Mouse (Mus musculus) liver, postnatal 0 days (tissue): ENCODE data around the gene Zbtb20. TPM values are rescaled to one million over a fixed set of nuclear protein-coding genes. Genes with fewer than 3 reads are reported as not detected.

Source experiments
- ATAC-seq: fragments of 200-750 bp; cut with Nextera tagmentation; 2 replicates; pipeline ENCODE4 v1.8.0; 2017; ENCODE audit warnings: mild to moderate bottlenecking, moderate library complexity
- DNase-seq: peaks from one replicate; pipeline ENCODE4 v3.0.0-alpha.2; 2016
- H3K27ac ChIP-seq: fragments of 300-500 bp; sonication (generic); 2 replicates; pipeline ENCODE4 v1.5.1; 2014; ENCODE audit warnings: antibody characterized with exemption, moderate library complexity, mild to moderate bottlenecking, low read depth
- H3K27me3 ChIP-seq: fragments of 300-500 bp; sonication (generic); 2 replicates; pipeline ENCODE4 v1.6.1; 2014; ENCODE audit warnings: low read length, control low read depth, mixed read lengths; ENCODE audit not compliant: insufficient read depth
- H3K36me3 ChIP-seq: fragments of 300-500 bp; sonication (generic); replicated peaks from 2 replicates; pipeline ENCODE4 v1.6.1; 2014; ENCODE audit warnings: mild to moderate bottlenecking, control low read depth, low read length, moderate library complexity, mixed read lengths; ENCODE audit not compliant: insufficient read depth
- H3K4me1 ChIP-seq: fragments of 300-500 bp; sonication (generic); 2 replicates; pipeline ENCODE4 v1.6.1; 2014; ENCODE audit warnings: antibody characterized with exemption, mild to moderate bottlenecking, control low read depth; ENCODE audit not compliant: insufficient read depth
- H3K4me2 ChIP-seq: fragments of 300-500 bp; sonication (generic); 2 replicates; pipeline ENCODE4 v1.6.1; 2014; ENCODE audit warnings: low read depth, mild to moderate bottlenecking, low read length, moderate library complexity, mixed read lengths
- H3K4me3 ChIP-seq: fragments of 300-500 bp; sonication (generic); 2 replicates; pipeline ENCODE4 v1.5.1; 2014; ENCODE audit warnings: low read depth, low read length
- H3K9ac ChIP-seq: fragments of 300-500 bp; sonication (generic); replicated peaks from 2 replicates; pipeline ENCODE4 v1.6.1; 2014; ENCODE audit warnings: mild to moderate bottlenecking, moderate library complexity
- H3K9me3 ChIP-seq: fragments of 300-500 bp; sonication (generic); 2 replicates; pipeline ENCODE4 v1.6.1; 2016; ENCODE audit warnings: mild to moderate bottlenecking, control low read depth, low read length, mixed read lengths
- CTCF ChIP-seq: sonication (generic); IDR thresholded peaks from 2 replicates; pipeline ENCODE4 v1.5.1; 2016; ENCODE audit warnings: antibody characterized with exemption, low read depth
- EP300 ChIP-seq: IDR thresholded peaks from 2 replicates; pipeline ENCODE4 v1.6.1; 2016; ENCODE audit warnings: antibody characterized with exemption, low read depth, mild to moderate bottlenecking
- WGBS: fragments of 180-500 bp; shearing (Covaris S2); extraction: QIAGEN DNeasy Blood & Tissue Kit; methylation state at CpG from one replicate; pipeline ENCODE4 v1.1.7; 2014; ENCODE audit not compliant: insufficient replicate concordance; 5-methylcytosine and 5-hydroxymethylcytosine counted together
- polyA plus RNA-seq: library from polyadenylated mRNA; unstranded; fragments of >200 nt; fragmentation: Nextera tagmentation; extraction: Ambion mirVana; gene quantifications from 2 replicates; pipeline ENCODE4 v1.2.1, GENCODE M21; 2015

Gene Zbtb20
- polyA plus RNA-seq, 1 experiment from 2014 or later: 9.2 TPM

DNA sequence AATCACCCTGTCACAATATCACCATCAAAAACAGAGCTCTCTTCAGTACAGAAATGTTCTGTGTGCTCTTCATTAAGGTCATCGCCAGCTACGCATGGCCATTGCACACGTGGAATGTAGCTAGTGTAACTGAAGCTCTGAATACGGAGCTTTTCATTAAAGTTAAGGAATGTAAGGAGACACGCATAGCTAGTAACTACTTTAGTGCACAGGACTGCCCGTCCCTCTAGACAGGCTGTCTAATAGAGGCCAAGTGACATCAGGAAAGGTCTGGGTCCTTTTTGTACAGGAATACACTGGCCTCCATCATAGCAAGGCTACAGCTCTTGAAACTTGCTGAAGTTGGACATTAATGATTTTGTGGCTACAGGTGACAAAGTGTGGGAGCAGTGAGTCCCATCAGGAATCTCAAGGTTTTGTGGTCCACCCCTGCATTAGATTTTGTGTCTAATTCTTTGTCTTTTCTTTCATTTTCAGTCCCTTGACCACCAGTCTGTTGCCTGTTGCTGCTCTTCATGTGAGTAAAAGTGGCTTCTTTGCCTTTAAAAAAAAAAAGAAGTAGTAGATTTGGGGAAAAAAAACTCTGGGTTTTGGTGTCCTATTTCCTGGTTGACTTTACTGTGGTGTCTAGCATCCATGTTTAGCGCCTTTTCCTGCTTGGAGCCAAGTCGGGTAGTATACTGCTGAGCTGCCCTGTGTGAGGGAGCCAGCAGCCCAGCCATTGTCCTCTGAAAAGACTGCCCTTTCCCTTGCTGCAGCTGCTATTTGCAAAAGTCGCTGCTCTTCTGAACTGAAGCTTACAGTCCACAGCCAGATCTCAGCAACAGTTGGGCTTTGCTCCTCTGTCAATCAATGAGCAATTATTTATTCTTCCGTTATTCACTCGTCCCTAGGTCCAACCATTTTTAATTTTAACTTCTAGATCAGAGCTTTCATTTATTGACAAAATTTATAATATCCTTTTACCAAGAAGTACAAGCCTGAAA is 587.1 kb downstream of the Zbtb20 start:
- no peaks in the 10 kb centered on the region for H3K36me3 ChIP-seq
- no peak for ATAC-seq
- no peak overlapping the region for H3K9ac ChIP-seq
- H3K9me3 ChIP-seq: no peaks in the 10 kb centered on the region
- H3K4me3 ChIP-seq: no peak overlapping the region
- TF ChIP-seq EP300 (no peak), CTCF (no peak)
- H3K27me3 ChIP-seq: no peaks in the 10 kb centered on the region
- H3K4me2 ChIP-seq: no peak overlapping the region
- no peak overlapping the region for H3K27ac ChIP-seq
- DNase-seq: no peak
- 64% methylated on average over 11 of the region's 11 CpGs for WGBS
- no peaks in the 10 kb centered on the region for H3K4me1 ChIP-seq

DNA sequence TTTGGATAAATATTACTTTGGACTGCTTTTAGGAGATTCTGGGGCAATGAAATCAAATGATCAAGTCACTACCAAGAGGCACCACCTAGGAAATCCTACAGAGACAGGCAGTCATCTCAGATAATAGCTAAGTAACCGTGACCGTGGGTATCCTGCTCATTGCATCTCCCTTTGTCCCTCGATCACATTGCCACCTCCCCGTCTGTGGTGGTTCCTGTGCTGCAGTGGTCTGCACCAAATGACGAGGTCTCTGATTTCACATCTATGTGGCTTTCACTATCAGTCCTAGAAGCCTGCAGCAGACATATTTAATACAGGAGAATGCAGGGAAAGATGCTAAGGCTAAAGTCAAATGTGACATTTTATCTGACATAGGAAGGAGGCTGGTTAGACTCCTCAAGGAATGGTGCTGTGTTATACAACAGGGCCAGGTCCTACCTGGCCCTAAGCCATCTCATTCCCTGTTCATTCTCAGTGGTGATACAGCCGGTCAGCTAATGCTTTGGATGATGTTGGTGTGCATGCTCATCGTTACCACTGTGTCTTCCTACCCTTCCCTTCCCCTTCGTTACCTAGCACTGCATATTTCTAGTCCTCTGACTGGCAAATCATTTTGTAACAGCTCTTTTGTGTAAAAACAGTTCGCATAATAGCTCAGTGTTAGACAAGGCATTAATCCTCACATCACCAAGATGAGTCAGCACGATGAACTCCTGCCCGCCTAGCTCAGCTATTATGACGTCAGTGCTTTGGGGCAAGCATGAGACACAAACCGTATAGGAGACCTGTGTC is 588.2 kb downstream of the Zbtb20 start:
- Histone ChIP-seq H3K27me3 (no peaks in the 10 kb centered on the region), H3K36me3 (no peaks in the 10 kb centered on the region), H3K27ac (no peak overlapping the region), H3K4me3 (no peak overlapping the region), H3K9ac (no peak overlapping the region), H3K4me2 (no peak overlapping the region), H3K9me3 (no peaks in the 10 kb centered on the region), H3K4me1 (no peaks in the 10 kb centered on the region)
- 70% methylated on average over 13 of the region's 13 CpGs for WGBS
- no peak for TF ChIP-seq EP300
- TF ChIP-seq CTCF: no peak
- no peak for ATAC-seq
- no peak for DNase-seq

DNA sequence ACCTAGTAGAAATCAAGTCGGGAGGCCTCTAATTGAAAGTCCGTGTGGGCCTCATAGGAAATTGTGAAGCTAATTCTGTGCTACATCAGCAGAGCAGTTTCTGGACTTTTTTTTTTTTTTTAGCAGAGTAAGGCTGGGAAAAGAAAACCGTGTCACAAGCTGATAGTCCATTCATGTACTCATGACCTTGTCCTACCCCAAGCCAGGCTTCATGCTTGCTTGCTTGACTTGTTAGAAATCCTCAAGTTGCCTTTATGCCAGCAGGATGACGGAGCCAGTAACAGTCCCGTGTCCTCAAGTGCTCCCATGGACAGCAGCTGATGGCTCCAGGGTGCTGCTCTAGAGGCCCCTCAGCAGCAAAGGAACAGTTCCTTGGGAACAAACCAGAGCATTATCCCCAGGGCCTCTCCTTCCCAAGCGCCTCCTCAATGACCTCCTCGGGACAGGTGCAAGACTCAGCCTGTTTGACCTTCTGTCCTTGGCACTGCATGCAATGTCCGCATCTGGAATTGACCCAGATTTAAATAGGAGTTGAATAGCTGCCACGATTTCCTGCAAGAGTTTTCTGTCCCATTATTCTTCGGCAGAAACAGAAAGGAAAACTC is 588.9 kb downstream of the Zbtb20 start:
- no peak overlapping the region for H3K4me2 ChIP-seq
- no peaks in the 10 kb centered on the region for H3K9me3 ChIP-seq
- DNase-seq (no peak), ATAC-seq (no peak)
- WGBS: 73% methylated on average over 10 of the region's 10 CpGs
- H3K27me3 ChIP-seq: no peaks in the 10 kb centered on the region
- H3K36me3 ChIP-seq: no peaks in the 10 kb centered on the region
- no peak overlapping the region for H3K27ac ChIP-seq
- no peak overlapping the region for H3K4me3 ChIP-seq
- no peak for TF ChIP-seq CTCF
- H3K9ac ChIP-seq: no peak overlapping the region
- no peaks in the 10 kb centered on the region for H3K4me1 ChIP-seq

DNA sequence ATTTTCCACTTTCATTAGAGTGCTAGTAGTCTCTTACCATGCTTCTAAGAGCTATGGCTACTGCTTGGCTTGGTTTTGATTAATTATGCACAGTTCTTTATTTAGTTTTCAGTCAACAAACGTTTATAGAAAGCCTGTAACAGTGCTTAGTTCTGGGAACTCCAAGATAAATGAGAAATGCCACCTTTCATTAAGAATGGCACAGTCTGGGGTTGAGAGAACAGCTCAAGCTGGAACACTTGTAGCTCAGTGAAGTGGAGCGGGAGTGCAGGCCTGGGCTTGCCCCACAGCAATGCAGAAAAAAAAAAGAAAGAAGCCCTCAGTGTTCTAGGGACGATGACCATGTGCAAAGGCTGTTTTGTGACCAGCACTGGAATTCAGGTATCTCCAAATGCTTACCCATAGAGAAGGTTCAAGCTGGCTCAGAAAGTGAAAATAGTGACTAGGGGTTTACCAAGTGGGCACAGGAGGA is 589.7 kb downstream of the Zbtb20 start:
- Histone ChIP-seq H3K4me1 (no peaks in the 10 kb centered on the region), H3K36me3 (no peaks in the 10 kb centered on the region), H3K9me3 (no peaks in the 10 kb centered on the region), H3K4me3 (no peak overlapping the region), H3K27me3 (no peaks in the 10 kb centered on the region), H3K4me2 (no peak overlapping the region), H3K27ac (no peak overlapping the region), H3K9ac (no peak overlapping the region)
- ATAC-seq: no peak
- DNase-seq: no peak
- 64% methylated on average over 3 of the region's 3 CpGs for WGBS
- TF ChIP-seq EP300: no peak
- TF ChIP-seq CTCF: no peak

DNA sequence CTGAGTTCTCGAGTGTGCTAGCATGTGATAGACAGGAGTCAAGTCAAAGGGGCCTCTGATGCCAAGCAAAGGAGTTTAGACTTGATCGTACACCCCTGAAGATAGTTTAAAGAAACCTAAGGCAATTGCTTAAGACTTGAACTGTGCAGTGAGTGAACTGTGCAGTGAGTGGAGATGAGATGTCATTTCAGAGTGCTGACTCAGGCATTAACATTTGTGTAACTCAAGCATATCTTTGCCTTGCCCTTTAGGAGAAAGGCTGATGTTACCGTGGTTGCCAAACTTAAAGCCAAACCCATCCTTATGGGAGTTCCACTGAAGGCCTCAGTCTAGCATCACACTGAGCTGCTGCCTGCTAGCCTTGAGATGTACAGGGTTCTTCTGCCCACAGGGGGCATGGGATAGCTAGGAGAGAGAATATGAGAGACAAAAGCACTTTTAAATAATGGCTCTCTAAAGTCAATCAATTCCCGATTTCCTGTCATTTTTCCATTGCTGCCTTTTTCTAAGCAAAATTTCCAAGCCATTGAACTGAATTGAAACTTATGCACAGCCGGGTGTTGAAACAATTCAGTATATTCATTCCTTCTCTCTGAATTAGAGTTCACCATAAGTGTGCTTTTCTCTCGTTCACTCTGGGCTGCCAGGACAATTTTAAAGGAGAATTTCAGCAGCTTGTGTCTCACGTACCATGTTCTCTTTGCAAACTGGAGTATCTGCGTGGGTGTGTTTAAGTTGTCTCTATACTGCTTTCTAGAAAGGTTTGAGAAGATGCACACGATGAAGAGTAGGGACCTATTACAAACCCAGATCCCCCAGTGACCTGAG is 590.5 kb downstream of the Zbtb20 start:
- 82% methylated on average over 9 of the region's 9 CpGs for WGBS
- Histone ChIP-seq H3K9ac (no peak overlapping the region), H3K27me3 (no peaks in the 10 kb centered on the region), H3K9me3 (no peaks in the 10 kb centered on the region), H3K4me3 (no peak overlapping the region), H3K4me1 (no peaks in the 10 kb centered on the region), H3K36me3 (no peaks in the 10 kb centered on the region), H3K27ac (no peak overlapping the region), H3K4me2 (no peak overlapping the region)
- DNase-seq: no peak
- TF ChIP-seq EP300 (no peak), CTCF (no peak)
- no peak for ATAC-seq
